Mouse (Mus musculus): ENCODE results near the gene Dedd2.

DNA sequence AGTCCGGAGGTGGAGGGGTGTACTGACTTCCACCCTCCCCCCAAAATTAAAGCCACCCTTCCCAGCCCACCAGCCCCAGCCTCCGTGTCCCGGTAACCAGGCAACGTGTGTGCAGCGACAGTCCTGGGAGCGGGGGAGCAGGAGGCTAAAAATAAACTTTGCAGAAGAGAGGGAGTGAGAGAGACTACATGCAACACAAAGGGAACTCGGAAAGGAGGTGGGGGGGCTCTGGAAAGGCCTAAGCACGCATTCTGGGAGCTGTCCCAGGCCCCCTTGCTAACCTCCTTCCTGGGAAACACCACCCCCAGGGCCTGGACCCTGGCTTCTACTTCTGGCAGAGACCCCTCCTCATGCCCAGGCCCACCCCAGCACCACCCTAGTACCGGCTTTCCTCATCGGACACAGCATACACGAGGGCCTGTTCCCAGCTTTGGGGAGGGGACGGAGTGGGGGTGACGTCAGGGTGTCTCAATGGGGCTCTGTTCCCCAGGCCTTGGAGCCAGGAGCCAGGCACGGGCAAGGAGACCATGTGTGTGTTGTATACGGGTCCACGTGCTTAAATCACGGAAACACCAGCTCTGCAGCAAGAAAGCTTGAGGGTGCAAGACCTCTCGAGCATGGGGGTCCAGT is 27.7 kb upstream of the Dedd2 start:
- no peak for TF ChIP-seq EP300 (IDR thresholded peaks at IDR 0.05; ENCODE audit: insufficient read depth, low read depth, low read length)
- TF ChIP-seq POLR2A (IDR thresholded peaks at IDR 0.05; ENCODE audit: insufficient read depth, low read depth, low read length) = no peak
- TF ChIP-seq CTCF (IDR thresholded peaks at IDR 0.05) = no peak

Measured in heart, adult 2 months (tissue).